Mouse (Mus musculus): ENCODE measurements around the gene Gna12. TPM values are rescaled to one million over a fixed set of nuclear protein-coding genes. Genes with fewer than 3 reads are reported as not detected.

The Gna12 gene
- total and polyA plus RNA-seq, 2 experiments = 43.1 to 85.1 TPM

GRCm38 (mm10) chr5:140720773-140721172 is 109.5 kb downstream of the Gna12 start:
- 83% methylated on average over 7 of the region's 7 CpGs for WGBS
- no peak for DNase-seq (ENCODE audit: extremely low read depth, low read depth, low spot score)
- Histone ChIP-seq H3K9ac (ENCODE audit: low read depth, low read length) (no peak overlapping the region), H3K79me2 (ENCODE audit: control insufficient read depth, insufficient read depth, low read length) (no peaks in the 10 kb centered on the region), H3K4me3 (ENCODE audit: insufficient read depth, low read depth, low read length) (no peak overlapping the region), H3K27me3 (ENCODE audit: control insufficient read depth, insufficient read depth, low read length) (no peaks in the 10 kb centered on the region), H3K4me1 (ENCODE audit: control insufficient read depth, insufficient read depth, low read length) (no peaks in the 10 kb centered on the region), H3K36me3 (ENCODE audit: control insufficient read depth, insufficient read depth, low read length) (peaks cover 17% of the 10 kb centered on the region), H3K27ac (replicated peaks; ENCODE audit: insufficient read depth, low read depth, low read length) (no peak overlapping the region)
- no peak for TF ChIP-seq POLR2A (IDR thresholded peaks at IDR 0.05; ENCODE audit: extremely low read depth, insufficient read depth, low read length)
- TF ChIP-seq CTCF (IDR thresholded peaks at IDR 0.05; ENCODE audit: low read depth, low read length) = no peak

GRCm38 (mm10) chr5:140711040-140711439 is 119.2 kb downstream of the Gna12 start:
- Histone ChIP-seq H3K9ac (ENCODE audit: low read depth, low read length) (no peak overlapping the region), H3K27me3 (ENCODE audit: control insufficient read depth, insufficient read depth, low read length) (no peaks in the 10 kb centered on the region), H3K4me1 (ENCODE audit: control insufficient read depth, insufficient read depth, low read length) (peaks cover under 1% of the 10 kb centered on the region; the same call in 1 of the 2 replicates), H3K36me3 (ENCODE audit: control insufficient read depth, insufficient read depth, low read length) (peaks cover 19% of the 10 kb centered on the region; the same call in 1 of the 2 replicates), H3K79me2 (ENCODE audit: control insufficient read depth, insufficient read depth, low read length) (no peaks in the 10 kb centered on the region; the same call in 1 of the 2 replicates), H3K27ac (replicated peaks; ENCODE audit: insufficient read depth, low read depth, low read length) (no peak overlapping the region), H3K4me3 (ENCODE audit: insufficient read depth, low read depth, low read length) (no peak overlapping the region)
- 89% methylated on average over 5 of the region's 5 CpGs for WGBS
- TF ChIP-seq POLR2A (IDR thresholded peaks at IDR 0.05; ENCODE audit: extremely low read depth, insufficient read depth, low read length) (no peak), CTCF (IDR thresholded peaks at IDR 0.05; ENCODE audit: low read depth, low read length) (no peak)
- no peak for DNase-seq (ENCODE audit: extremely low read depth, low read depth, low spot score)

- H3K27me3 ChIP-seq (ENCODE audit: control insufficient read depth, insufficient read depth, low read length) = no peaks in the 10 kb centered on the region
- H3K4me3 ChIP-seq (ENCODE audit: insufficient read depth, low read depth, low read length) = no peak overlapping the region
- no peak for TF ChIP-seq POLR2A (IDR thresholded peaks at IDR 0.05; ENCODE audit: extremely low read depth, insufficient read depth, low read length)
- TF ChIP-seq CTCF (IDR thresholded peaks at IDR 0.05; ENCODE audit: low read depth, low read length) = no peak
- H3K79me2 ChIP-seq (ENCODE audit: control insufficient read depth, insufficient read depth, low read length) = no peaks in the 10 kb centered on the region; the same call in 1 of the 2 replicates
- no peak for DNase-seq (ENCODE audit: extremely low read depth, low read depth, low spot score)
- peaks cover 16% of the 10 kb centered on the region; the same call in 1 of the 2 replicates for H3K36me3 ChIP-seq (ENCODE audit: control insufficient read depth, insufficient read depth, low read length)
- peaks cover 7% of the 10 kb centered on the region for H3K4me1 ChIP-seq (ENCODE audit: control insufficient read depth, insufficient read depth, low read length)
- 95% methylated on average over 6 of the region's 6 CpGs for WGBS
- H3K9ac ChIP-seq (ENCODE audit: low read depth, low read length) = no peak overlapping the region
- H3K27ac ChIP-seq (replicated peaks; ENCODE audit: insufficient read depth, low read depth, low read length) = no peak overlapping the region
Observed at GRCm38 (mm10) chr5:140710315-140710714, 119.9 kb downstream of the Gna12 start.

Other genes with a start within 250 kb of the Gna12 start
- 4.2 and 5.5 TPM in 2 replicates for gene Lfng, start 223.1 kb downstream of the Gna12 start, total RNA-seq (2014; rRNA removed)
- 9.2 and 9.5 TPM in 2 replicates for gene Lfng, start 223.1 kb downstream of the Gna12 start, polyA plus RNA-seq (2012; rRNA removed)
- 1.9 and 2.7 TPM in 2 replicates for gene Ttyh3, start 181.4 kb downstream of the Gna12 start, total RNA-seq (2014; rRNA removed)
- gene Ttyh3, start 181.4 kb downstream of the Gna12 start, polyA plus RNA-seq (2012; rRNA removed) = 7.1 and 8.6 TPM in 2 replicates
- gene Iqce, start 128.1 kb downstream of the Gna12 start, total RNA-seq (2014; rRNA removed) = 2.3 and 2.4 TPM in 2 replicates
- gene Iqce, start 128.1 kb downstream of the Gna12 start, polyA plus RNA-seq (2012; rRNA removed) = 3.8 and 5.5 TPM in 2 replicates
- gene Brat1, start 125.4 kb downstream of the Gna12 start, total RNA-seq (2014; rRNA removed) = 5.5 and 6.1 TPM in 2 replicates
- gene Brat1, start 125.4 kb downstream of the Gna12 start, polyA plus RNA-seq (2012; rRNA removed) = 13.3 and 14.4 TPM in 2 replicates
- gene Amz1, start 106.3 kb downstream of the Gna12 start, total RNA-seq (2014; rRNA removed) = 0.46 and 0.54 TPM in 2 replicates
- 0.15 and 0.93 TPM in 2 replicates for gene Amz1, start 106.3 kb downstream of the Gna12 start, polyA plus RNA-seq (2012; rRNA removed)
- 0.09 and 0.34 TPM in 2 replicates for gene Card11, start 170.2 kb upstream of the Gna12 start, total RNA-seq (2014; rRNA removed)
- gene Card11, start 170.2 kb upstream of the Gna12 start, polyA plus RNA-seq (2012; rRNA removed) = 0.27 and 0.71 TPM in 2 replicates

Measured in liver, adult 2 months (tissue).